Mouse (Mus musculus): ENCODE results near the gene Nrros.

DNA sequence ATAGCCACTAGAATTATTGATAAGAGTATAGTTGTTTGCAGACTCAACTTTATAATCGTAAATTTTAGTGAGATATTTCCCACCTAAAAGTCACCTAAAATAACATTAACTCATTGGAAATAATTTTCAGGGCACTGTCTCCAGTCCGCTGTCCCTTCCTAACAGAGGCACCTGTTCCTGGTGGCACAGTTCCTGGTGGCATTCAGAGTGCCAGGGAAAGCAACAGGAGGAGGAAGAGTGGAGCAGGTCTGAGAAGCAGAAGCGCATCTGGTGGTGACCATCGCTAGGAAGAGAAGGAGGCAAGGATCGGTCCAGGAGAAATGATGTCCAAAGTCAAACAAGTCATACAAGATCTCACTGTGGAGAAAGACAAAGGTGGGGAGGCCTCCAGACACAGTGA is 20.7 kb upstream of the Nrros start:
- TF ChIP-seq POLR2A (IDR thresholded peaks at IDR 0.05; ENCODE audit: extremely low read depth, insufficient read depth, low read length): no peak
- TF ChIP-seq CTCF (IDR thresholded peaks at IDR 0.05; ENCODE audit: low read depth, low read length): no peak
